Mouse (Mus musculus): ENCODE data around the gene Esrrg. TPM values are rescaled to one million over a fixed set of nuclear protein-coding genes. Genes with fewer than 3 reads are reported as not detected.

Esrrg gene
- total and polyA plus RNA-seq, 3 experiments, result not detected

- DNase-seq (ENCODE audit: extremely low read depth), result no peak
- in situ Hi-C loops (cut with MboI; ENCODE audit: low pct_ligation_motif_present, low pct_unique_long_range_greater_than_20kb, low sequenced_read_pairs) (no loop called here), dilution Hi-C loops (cut with MboI; ENCODE audit: extremely low pct_ligation_motif_present, extremely low pct_unique_long_range_greater_than_20kb, low sequenced_read_pairs) (no loop called here)
These were observed 359.8 kb downstream of the Esrrg start for GRCm38 (mm10) chr1:187968379-187968778.

DNA sequence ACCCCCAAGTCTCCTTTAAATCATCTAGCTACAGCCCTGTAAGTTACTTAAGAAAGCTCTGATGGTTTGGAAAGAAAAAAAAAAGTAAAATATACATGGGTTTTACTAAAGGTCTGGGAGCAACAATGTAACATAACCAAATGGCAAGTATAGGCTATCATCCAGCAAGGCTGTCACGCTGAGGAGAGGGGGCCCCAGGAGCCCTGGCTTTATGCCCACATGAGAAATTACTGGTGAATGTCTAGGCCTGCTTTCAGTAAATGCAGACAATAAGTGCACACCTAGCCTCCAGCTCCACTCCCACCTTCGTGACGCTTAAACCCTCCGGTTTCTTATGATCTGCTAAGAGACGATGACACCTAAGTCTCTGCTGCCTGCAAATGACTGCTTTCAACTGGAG is 360.9 kb downstream of the Esrrg start:
- H3K79me2 ChIP-seq (replicated peaks; ENCODE audit: control insufficient read depth, extremely low read depth, insufficient read depth, poor library complexity, severe bottlenecking), result no peaks in the 10 kb centered on the region
- H3K4me1 ChIP-seq (ENCODE audit: control insufficient read depth in 1 of 2, insufficient read depth in 2 of 2), result no peaks in the 10 kb centered on the region
- peaks cover 79% of the 10 kb centered on the region for H3K9me3 ChIP-seq (replicated peaks; ENCODE audit: low read length)
- H3K27ac ChIP-seq (ENCODE audit: insufficient read depth, low read depth), result no peak overlapping the region
- in situ Hi-C loops (cut with MboI; ENCODE audit: low pct_ligation_motif_present, low pct_unique_long_range_greater_than_20kb, low sequenced_read_pairs), result no loop called here
- no peak overlapping the region for H3K9ac ChIP-seq (ENCODE audit: insufficient read depth, low read depth)
- H3K36me3 ChIP-seq (replicated peaks in 1 of 2; ENCODE audit: control insufficient read depth in 1 of 2, insufficient read depth in 1 of 2, low read length in 1 of 2), result no peaks in the 10 kb centered on the region
- H3K4me3 ChIP-seq (replicated peaks in 1 of 3; ENCODE audit: low read depth in 2 of 3, low read length in 2 of 3, poor library complexity in 1 of 3), result no peak overlapping the region
- H3K27me3 ChIP-seq (replicated peaks), result no peaks in the 10 kb centered on the region
- H3K4me2 ChIP-seq (ENCODE audit: insufficient read depth, low read depth, poor library complexity, severe bottlenecking), result no peak overlapping the region
- dilution Hi-C loops (cut with MboI; ENCODE audit: extremely low pct_ligation_motif_present, extremely low pct_unique_long_range_greater_than_20kb, low sequenced_read_pairs), result no loop called here
- no peak for DNase-seq (ENCODE audit: extremely low read depth)
- no peak for TF ChIP-seq ETS1 (conservative IDR thresholded peaks at IDR 0.05; ENCODE audit: low read depth, low read length)
- no peak for TF ChIP-seq USF1 (IDR thresholded peaks at IDR 0.05; ENCODE audit: low read depth, low read length)

More at GRCm38 (mm10) chr1:187968379-187968778, 359.8 kb downstream of the Esrrg start:
- TF ChIP-seq EP300 (IDR thresholded peaks at IDR 0.05; ENCODE audit: low read length), result no peak
- no peak for TF ChIP-seq SMC3 (IDR thresholded peaks at IDR 0.05; ENCODE audit: low read depth, low read length)
- no peak for TF ChIP-seq MAZ (IDR thresholded peaks at IDR 0.05; ENCODE audit: low read depth, low read length)
- TF ChIP-seq ZC3H11A (IDR thresholded peaks at IDR 0.05; ENCODE audit: low read depth, low read length), result no peak
- no peak for TF ChIP-seq MEF2A (IDR thresholded peaks at IDR 0.05; ENCODE audit: borderline replicate concordance, low read depth, low read length)
- no peak for TF ChIP-seq MYC (IDR thresholded peaks at IDR 0.05; ENCODE audit: low read depth, low read length)
- TF ChIP-seq USF2 (conservative IDR thresholded peaks at IDR 0.05; ENCODE audit: low read depth, low read length), result no peak
- TF ChIP-seq MAFK (IDR thresholded peaks at IDR 0.05; ENCODE audit: insufficient replicate concordance, low read length), result no peak
- TF ChIP-seq CHD2 (IDR thresholded peaks at IDR 0.05; ENCODE audit: low read length), result no peak
- TF ChIP-seq TBP (conservative IDR thresholded peaks at IDR 0.05; ENCODE audit: low read depth, low read length), result no peak
- no peak for TF ChIP-seq SIN3A (IDR thresholded peaks at IDR 0.05; ENCODE audit: low read length)
- Histone ChIP-seq H3K27me3 (replicated peaks) (no peaks in the 10 kb centered on the region), H3K4me3 (replicated peaks in 1 of 3; ENCODE audit: low read depth in 2 of 3, low read length in 2 of 3, poor library complexity in 1 of 3) (no peak overlapping the region), H3K4me2 (ENCODE audit: insufficient read depth, low read depth, poor library complexity, severe bottlenecking) (no peak overlapping the region), H3K27ac (ENCODE audit: insufficient read depth, low read depth) (no peak overlapping the region), H3K9ac (ENCODE audit: insufficient read depth, low read depth) (no peak overlapping the region), H3K4me1 (ENCODE audit: control insufficient read depth in 1 of 2, insufficient read depth in 2 of 2) (no peaks in the 10 kb centered on the region), H3K79me2 (replicated peaks; ENCODE audit: control insufficient read depth, extremely low read depth, insufficient read depth, poor library complexity, severe bottlenecking) (no peaks in the 10 kb centered on the region), H3K36me3 (replicated peaks in 1 of 2; ENCODE audit: control insufficient read depth in 1 of 2, insufficient read depth in 1 of 2, low read length in 1 of 2) (no peaks in the 10 kb centered on the region), H3K9me3 (replicated peaks; ENCODE audit: low read length) (peaks cover 75% of the 10 kb centered on the region)

- Histone ChIP-seq H3K27ac (ENCODE audit: insufficient read depth, low read depth) (no peak overlapping the region), H3K4me3 (replicated peaks in 1 of 3; ENCODE audit: low read depth in 2 of 3, low read length in 2 of 3, poor library complexity in 1 of 3) (no peak overlapping the region), H3K9me3 (replicated peaks; ENCODE audit: low read length) (peaks cover 84% of the 10 kb centered on the region), H3K79me2 (replicated peaks; ENCODE audit: control insufficient read depth, extremely low read depth, insufficient read depth, poor library complexity, severe bottlenecking) (no peaks in the 10 kb centered on the region), H3K4me1 (ENCODE audit: control insufficient read depth in 1 of 2, insufficient read depth in 2 of 2) (no peaks in the 10 kb centered on the region), H3K4me2 (ENCODE audit: insufficient read depth, low read depth, poor library complexity, severe bottlenecking) (no peak overlapping the region), H3K27me3 (replicated peaks) (no peaks in the 10 kb centered on the region), H3K9ac (ENCODE audit: insufficient read depth, low read depth) (no peak overlapping the region), H3K36me3 (replicated peaks in 1 of 2; ENCODE audit: control insufficient read depth in 1 of 2, insufficient read depth in 1 of 2, low read length in 1 of 2) (no peaks in the 10 kb centered on the region)
- dilution Hi-C loops (cut with MboI; ENCODE audit: extremely low pct_ligation_motif_present, extremely low pct_unique_long_range_greater_than_20kb, low sequenced_read_pairs) (no loop called here), in situ Hi-C loops (cut with MboI; ENCODE audit: low pct_ligation_motif_present, low pct_unique_long_range_greater_than_20kb, low sequenced_read_pairs) (no loop called here)
- DNase-seq (ENCODE audit: extremely low read depth), result no peak
- TF ChIP-seq SIN3A (IDR thresholded peaks at IDR 0.05; ENCODE audit: low read length) (no peak), UBTF (IDR thresholded peaks at IDR 0.05; ENCODE audit: low read depth, low read length) (no peak), HCFC1 (IDR thresholded peaks at IDR 0.05; ENCODE audit: low read depth, low read length) (no peak), IRF4 (IDR thresholded peaks at IDR 0.05; ENCODE audit: low read depth, low read length) (no peak), RCOR1 (conservative IDR thresholded peaks at IDR 0.05; ENCODE audit: low read depth, low read length) (no peak), E2F4 (IDR thresholded peaks at IDR 0.05; ENCODE audit: insufficient replicate concordance, low read depth, low read length) (no peak)
These were observed 365.8 kb downstream of the Esrrg start for GRCm38 (mm10) chr1:187974396-187974795.
